Mouse (Mus musculus): ENCODE measurements around the gene Lamtor1.

The Lamtor1 gene

DNA sequence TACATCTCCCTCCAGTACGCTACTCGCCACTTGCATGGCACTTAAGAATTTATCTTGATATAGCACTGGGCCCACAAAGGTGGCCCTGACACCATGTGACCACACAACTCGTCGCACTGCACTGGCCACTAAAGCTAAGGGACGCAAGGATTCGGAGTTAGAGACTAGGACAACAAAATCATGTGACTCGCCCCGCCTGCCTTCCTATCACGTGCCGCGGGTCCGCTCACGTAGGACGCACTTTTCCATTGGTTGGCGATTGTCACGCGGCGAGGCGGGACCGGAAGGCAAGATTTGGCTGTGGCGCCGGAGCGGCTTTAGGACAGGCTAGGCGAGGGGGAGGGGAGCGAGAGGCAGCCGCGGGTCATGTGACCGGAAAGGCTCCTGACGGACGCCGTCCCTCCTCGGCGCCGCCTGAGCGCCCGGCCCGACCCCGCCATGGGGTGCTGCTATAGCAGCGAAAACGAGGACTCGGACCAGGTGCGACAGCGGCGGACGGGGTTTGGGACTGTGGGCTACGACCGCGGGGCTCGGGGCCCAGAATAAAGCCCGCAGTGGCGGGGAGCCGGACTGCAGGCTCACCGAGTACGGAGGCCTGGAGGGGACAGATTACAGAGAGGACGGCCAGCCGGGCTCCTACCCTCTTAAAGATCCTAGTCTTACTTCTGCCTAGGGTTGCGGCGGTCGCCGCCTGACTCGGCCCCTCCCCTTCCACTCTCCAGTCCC, at the start of gene Lamtor1:
Gene Lamtor1, plus strand, starts transcription at position 344 of the 726 bp plus-strand sequence.
- in situ Hi-C loops (cut with MseI, MboI) = no loop called here

DNA sequence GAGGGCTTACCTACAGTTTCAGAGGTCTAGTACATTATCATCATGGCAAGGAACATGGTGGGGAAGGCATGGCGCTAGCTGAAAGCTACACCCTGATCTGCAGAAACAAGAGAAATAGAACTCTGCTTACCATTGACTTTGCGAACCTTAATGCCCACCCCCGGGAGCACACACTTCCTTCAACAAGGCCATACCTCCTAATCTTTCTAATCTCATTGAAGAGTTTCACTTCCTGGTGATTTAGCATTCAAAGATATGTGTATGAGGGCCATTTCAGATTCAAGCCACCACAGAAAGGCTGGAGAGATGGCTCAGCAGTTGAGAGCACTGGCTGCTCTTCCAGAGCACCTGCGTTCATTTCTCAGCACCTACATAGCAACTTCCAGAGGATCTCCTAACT, 48.6 kb upstream of the Lamtor1 start, which contains the start of gene Folr2:
Gene Folr2, minus strand, starts transcription at position 101 of the 400 bp plus-strand sequence.
- in situ Hi-C loops (cut with MseI, MboI) = loop anchor here in 1 of 2 experiments (5.0 kb wide), 1 partner anchor 35 kb away; no protein-coding TSS in a partner anchor

DNA sequence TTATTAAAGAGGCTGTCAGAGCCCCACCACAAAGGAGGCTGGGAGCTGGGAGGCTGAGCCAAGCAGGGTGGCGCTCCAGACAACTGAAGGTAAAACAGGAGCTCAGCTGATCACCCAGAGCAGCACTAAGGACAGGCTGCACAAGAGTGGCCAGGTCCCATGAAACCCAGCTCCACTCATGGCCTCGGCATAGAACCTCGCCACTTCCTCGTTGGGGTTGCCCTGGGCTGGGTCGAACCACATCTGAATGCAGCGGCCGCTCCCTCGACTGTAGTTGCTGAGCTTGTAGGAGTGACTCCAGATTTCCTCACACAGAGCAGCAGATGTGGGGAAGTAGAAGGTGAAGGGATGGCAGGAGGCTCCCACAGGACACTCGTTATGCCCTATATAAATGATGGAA, 47.3 kb upstream of the Lamtor1 start:
- in situ Hi-C loops (cut with MseI, MboI) = loop anchor here in 1 of 2 experiments (5.0 kb wide), 1 partner anchor 34 kb away; no protein-coding TSS in a partner anchor

GRCm38 (mm10) chr7:101860978-101861377, 44.7 kb upstream of the Lamtor1 start:
- in situ Hi-C loops (cut with MseI, MboI) = no loop called here

DNA sequence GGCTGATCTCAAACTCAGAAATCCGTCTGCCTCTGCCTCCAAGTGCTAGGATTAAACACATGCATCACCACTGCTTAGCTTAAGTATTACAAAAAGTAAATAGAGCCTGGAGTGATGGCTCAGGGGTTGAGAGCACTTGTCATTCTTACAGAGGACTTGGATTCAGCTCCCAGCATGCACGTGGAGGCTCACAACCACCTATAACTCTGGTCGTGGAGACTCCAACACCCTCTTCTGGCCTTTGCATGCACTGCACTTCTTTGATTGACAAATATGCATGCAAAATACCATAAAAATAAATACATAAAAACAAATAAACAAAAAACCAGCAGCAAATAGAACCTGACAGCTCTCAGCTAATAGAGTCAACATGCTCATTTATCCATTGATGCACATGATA, 43.4 kb upstream of the Lamtor1 start:
- in situ Hi-C loops (cut with MseI, MboI) = no loop called here

DNA sequence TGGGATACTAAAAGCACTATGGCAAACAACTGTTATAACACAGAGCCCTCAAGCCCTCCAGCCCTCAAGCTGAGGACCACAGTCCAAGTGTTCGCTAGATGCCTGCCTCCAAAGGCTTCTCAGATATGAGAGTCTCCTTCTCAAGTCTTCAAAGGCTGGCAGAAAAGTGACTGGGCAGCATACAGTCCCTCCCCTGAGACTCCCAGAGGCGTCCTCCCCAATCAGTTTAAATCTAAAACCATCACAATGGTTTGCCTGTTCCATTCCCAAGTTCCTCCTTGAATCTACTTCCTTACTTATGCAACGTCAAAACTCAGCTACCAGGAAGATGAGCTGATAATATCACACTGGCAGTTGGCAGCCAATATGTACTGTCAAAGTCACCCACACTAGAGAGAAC, 42.3 kb upstream of the Lamtor1 start, which contains the start of gene Anapc15:
Gene Anapc15, plus strand, starts transcription at position 301 of the 400 bp plus-strand sequence.
- in situ Hi-C loops (cut with MseI, MboI) = no loop called here

DNA sequence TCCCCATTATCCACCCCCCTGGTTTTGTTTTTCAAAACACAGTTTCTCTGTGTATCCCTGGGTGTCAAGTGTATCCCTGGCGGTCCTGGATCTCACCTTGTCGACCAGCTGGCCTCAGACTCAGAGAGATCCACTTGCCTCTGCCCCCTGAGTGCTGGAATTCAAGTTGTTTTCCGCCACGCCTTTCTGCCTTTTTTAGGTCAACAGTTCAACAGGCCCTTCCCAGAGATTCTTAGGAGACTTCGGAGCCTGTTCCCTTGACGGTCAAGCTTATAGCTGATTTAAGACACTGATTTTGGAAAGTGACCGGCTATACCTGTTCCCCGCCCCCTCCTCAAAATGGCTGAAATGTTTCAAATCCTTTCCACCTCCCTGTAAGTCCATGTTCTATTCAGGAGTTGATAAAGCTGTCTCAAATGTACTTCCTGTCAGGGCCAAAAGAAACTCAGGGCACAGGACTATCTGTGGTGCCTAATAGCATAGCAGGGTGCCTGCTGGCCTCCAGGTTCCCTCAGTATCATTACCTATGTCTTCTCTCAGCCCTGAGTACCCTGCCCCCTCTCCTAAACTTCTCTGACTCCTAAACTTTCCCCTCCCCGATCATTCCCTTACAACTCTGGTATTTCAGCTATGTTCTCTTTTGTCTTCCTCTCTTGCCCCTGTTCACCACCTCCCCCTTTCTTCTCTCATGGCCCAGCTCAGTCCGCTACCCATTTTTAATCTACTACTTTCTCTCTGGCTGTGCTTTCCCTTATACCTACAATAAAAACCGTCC, 39.0 kb upstream of the Lamtor1 start:
- in situ Hi-C loops (cut with MseI, MboI) = no loop called here

GRCm38 (mm10) chr7:101867482-101867881, 38.2 kb upstream of the Lamtor1 start:
- in situ Hi-C loops (cut with MseI, MboI) = no loop called here

GRCm38 (mm10) chr7:101868241-101869162, 37.2 kb upstream of the Lamtor1 start:
- in situ Hi-C loops (cut with MseI, MboI) = no loop called here

DNA sequence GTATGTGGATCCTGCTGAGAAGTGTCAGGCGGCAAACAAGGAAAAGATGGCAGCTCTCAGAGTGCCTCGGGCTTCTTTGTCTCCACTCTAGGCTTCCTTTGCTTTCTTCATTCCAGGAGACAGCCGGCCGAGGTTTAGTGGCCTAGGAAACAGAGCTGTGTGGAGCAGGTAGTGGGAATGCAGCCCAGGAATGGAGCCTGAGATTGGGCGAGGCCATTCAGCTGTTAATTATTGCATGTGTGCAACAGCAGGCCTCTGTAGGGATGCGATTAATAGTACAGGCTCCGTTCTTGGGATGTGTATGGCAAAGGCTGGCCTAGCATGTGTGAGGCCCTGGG, 36.6 kb upstream of the Lamtor1 start:
- in situ Hi-C loops (cut with MseI, MboI) = no loop called here

DNA sequence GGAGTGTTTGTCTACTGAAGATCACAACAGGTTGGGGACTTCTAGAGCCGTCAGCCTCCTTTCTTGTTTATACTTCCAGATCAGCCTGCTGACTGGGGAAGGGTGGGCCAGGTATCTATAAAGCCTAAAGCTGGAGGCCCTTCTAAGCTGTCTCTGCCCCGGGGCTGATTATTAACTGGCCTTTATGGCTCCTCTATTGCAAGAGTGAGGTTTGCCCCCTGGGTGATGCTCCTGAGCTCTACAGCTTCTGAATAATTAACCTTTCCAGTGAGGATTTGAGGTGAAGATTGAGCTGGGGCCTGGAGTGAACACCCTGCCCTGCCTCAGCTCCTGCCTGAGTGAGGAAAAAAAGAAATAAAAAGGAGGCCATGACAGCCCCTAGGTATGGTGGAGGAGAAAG, 35.1 kb upstream of the Lamtor1 start, which contains the start of gene Folr1:
Gene Folr1, minus strand, starts transcription at position 160 of the 400 bp plus-strand sequence.
- in situ Hi-C loops (cut with MseI, MboI) = no loop called here

GRCm38 (mm10) chr7:101871296-101871695, 34.4 kb upstream of the Lamtor1 start:
- in situ Hi-C loops (cut with MseI, MboI) = no loop called here

DNA sequence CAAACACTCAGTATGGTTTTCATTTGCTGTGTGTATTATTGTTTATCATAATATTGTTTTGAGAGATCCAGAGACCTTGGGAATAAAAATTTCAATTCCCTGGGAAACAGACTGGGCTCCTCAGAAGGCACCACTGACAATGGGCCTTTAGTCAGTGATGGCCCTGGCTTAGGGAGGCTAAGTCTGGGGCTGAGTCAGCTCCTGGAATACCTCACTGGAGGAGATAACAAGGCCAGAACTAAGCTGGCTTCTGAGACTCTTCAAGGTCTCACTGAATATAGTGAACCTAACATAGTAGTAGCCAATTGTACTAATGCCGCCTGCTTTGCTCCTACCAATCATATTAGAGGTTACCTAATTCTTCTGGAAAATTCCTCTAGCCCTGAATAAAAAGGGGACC, 29.7 kb upstream of the Lamtor1 start:
- in situ Hi-C loops (cut with MseI, MboI) = no loop called here

GRCm38 (mm10) chr7:101880855-101881254, 24.8 kb upstream of the Lamtor1 start:
- in situ Hi-C loops (cut with MseI, MboI) = no loop called here

GRCm38 (mm10) chr7:101882413-101883154, 23.1 kb upstream of the Lamtor1 start:
- in situ Hi-C loops (cut with MseI, MboI) = no loop called here

- in situ Hi-C loops (cut with MseI, MboI) = no loop called here
Observed at GRCm38 (mm10) chr7:101884160-101884559, 21.5 kb upstream of the Lamtor1 start.

GRCm38 (mm10) chr7:101886274-101886673, 19.4 kb upstream of the Lamtor1 start:
- in situ Hi-C loops (cut with MseI, MboI) = no loop called here

- in situ Hi-C loops (cut with MseI, MboI) = no loop called here
Observed at GRCm38 (mm10) chr7:101888460-101888859, 17.2 kb upstream of the Lamtor1 start.

DNA sequence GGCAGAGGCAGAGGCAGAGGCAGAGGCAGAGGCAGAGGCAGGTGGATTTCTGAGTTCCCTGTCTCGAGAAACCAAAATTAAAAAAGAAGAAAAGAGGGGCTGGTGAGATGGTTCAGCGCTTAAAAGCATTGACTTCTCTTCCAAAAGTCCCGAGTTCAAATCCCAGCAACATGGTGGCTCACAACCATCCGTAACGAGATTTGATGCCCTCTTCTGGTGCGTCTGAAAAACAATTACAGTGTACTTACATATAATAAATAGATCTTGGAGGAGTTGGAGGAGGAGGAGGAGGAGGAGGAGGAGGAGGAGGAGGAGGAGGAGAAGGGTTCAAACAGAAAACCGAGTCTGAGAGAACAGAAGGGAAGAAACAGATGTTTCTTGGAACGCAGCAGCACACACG, 10.0 kb upstream of the Lamtor1 start:
- in situ Hi-C loops (cut with MseI, MboI) = no loop called here

DNA sequence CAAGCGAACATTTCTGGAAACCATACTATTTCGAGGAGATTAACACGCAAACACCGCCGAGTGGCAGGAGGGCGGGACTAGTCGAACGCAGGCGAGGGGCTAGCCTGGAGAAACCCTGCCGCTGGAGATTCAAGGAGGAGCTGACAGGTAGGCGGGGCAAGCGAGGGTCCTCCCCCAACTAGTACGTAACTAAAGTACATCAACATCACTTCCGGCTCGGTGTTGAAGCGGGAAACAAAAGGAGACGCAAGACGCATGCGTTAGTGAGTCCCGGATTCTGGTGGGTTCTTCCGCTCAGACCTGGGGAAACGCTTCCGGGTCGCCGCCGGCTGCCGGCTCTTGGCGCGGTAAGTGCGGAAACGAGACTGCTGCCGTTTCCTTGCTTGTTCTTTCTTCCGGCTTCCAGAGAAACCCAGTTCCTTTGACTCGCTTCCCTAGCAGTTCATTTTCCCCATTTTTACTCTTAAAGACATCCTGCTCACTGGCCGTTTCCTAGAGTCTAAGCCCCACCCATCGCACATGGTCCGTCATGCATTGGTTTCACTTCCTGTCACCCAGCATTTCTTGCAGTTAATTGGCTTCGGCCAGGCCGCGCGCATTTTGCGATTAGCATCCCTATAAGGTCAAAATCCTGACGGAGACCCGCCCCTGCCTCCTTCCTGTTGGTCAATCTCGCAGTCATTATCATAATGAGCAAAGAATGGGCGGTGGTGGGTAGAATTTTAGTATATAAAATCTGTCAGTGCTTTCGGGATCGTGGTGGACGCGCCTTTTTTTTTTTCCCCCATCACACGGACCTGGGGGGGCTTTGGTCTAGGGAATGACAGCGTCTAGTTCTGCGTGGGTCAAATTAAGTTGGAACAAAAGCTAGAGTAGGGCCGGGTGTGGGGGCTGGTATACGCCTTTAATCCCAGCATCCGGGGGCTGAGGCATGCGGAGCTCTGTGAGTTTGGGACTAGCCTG, 9.3 kb upstream of the Lamtor1 start:
- in situ Hi-C loops (cut with MseI, MboI) = no loop called here
